Mouse (Mus musculus) adrenal gland, postnatal 25 days (tissue): ENCODE data around the gene Tgfbr3. TPM values are rescaled to one million over a fixed set of nuclear protein-coding genes. Genes with fewer than 3 reads are reported as not detected.

Experiments
- DNase-seq: peaks from one replicate; pipeline ENCODE4 v3.0.0; 2021; ENCODE audit warnings: mixed read lengths
- long read RNA-seq: library from polyadenylated mRNA; stranded (forward); transcript quantifications from one replicate; pipeline ENCODE4 v2.0.0, GENCODE M21; 2021
- total RNA-seq: library from RNA; stranded (reverse); gene quantifications from 2 replicates; pipeline ENCODE4 v1.2.3, GENCODE M21; 2021

The Tgfbr3 gene
- 192 and 326 TPM in 2 replicates for total RNA-seq
- long read RNA-seq, full-length matches to known transcripts: 4 of 56 reads
- long read RNA-seq, partial matches to known transcripts: 16 of 56 reads
- long read RNA-seq, other reads (novel, unspliced or antisense): 36 of 56 reads

GRCm38 (mm10) chr5:107289234-107289764 lies at the start of gene Tgfbr3:
TSS of gene Tgfbr3 (minus strand) at chr5:107289629.
- peak; percentile 95 for DNase-seq

DNA sequence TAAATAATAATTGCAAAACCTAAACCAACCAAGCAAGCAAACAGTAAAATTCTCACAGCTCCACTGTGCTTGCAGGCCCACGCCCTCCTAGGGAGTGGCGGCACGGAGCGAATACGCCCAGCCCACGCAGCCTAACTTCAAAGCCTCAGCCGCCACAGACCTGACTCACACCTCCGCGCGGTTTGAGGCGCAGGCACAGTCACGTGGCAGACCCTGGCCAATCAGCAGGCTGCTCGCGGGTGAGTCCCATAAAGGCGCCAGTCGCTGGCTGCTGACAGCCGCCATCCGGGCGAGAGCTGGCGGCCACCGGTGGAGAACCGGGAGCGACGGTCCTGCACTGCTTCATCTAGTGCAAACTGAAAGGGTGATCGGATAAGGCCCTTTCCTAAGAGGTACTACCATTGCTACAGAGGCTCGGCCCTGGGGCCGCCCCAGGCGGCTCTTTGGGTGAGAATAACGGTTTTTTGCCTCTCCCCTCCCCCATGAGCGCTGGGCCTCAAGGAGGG lies 41.5 kb upstream of the Tgfbr3 start, which contains the start of gene Brdt:
Brdt (plus strand) TSS at position 244 of the 506 bp plus-strand sequence.
- no peak for DNase-seq

DNA sequence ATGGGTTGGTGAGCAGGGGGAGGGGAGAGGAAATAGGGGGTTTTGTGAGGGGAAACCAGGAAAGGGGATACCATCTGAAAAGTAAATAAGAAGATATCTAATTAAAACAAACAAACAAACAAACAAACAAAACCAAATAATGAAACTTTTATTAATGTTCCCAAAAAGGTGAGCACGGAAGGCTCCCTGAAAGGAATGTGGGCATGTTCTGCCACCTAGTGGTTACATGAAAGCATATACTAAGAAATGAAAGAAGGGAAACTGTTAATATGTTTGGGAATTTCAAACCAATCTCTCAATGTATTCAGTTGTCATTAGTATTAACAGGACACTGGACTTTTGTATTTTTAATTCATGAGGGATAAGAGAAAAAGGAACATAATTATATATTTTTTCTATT lies 31.3 kb upstream of the Tgfbr3 start:
- no peak for DNase-seq

- peak; percentile 41 for DNase-seq
These were observed 27.7 kb upstream of the Tgfbr3 start for GRCm38 (mm10) chr5:107317141-107317540.

DNA sequence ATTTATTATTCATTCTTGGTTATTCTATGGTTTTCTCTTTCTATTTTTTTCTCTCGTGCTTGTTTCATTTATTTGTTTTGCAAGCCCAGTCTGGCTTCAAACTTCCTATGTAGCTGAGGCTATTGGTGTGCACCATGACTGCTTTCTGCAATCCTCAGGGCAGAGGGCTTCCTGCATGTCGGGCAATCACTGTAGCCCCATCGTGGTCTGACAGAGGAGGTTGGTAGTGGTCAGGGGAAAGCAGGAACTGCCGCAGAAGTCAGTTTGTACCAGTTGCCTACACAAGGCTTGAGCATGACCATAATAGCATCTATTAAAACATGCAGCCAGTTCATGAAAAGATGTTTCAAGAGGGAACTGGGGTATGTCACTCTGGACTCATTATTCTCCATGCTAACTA lies 18.0 kb upstream of the Tgfbr3 start:
- no peak for DNase-seq

GRCm38 (mm10) chr5:107304117-107304825 lies 14.8 kb upstream of the Tgfbr3 start:
- no peak for DNase-seq

DNA sequence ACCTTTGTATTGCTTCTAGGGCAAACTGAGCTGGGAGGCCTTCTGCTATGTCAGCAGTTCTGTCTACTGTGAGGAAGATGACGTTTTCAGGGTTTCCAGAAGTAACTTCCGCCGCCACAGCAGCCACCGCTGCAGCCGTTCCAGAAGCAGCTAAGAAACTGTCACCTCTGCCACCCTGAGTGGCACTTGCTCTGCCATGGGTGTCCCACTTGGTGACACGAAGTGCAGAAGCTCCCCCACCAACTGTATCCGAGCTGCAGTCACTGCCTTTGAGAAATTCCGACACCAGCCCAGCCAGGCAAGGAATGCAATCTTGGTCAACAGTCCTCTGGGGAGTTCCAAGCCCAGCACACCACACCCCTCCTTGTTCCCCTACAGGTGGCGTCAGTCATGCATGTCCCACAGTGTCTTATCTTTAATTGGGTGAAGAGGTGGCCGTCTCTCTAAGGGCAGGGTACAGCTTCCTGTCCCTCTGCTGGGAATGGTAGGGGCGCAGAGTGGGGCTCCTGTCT lies 14.0 kb upstream of the Tgfbr3 start:
- DNase-seq: no peak

GRCm38 (mm10) chr5:107298854-107299253 lies 9.4 kb upstream of the Tgfbr3 start:
- no peak for DNase-seq

- no peak for DNase-seq
These were observed 7.3 kb upstream of the Tgfbr3 start for GRCm38 (mm10) chr5:107296512-107297322.

GRCm38 (mm10) chr5:107295817-107296511 lies 6.5 kb upstream of the Tgfbr3 start:
- peak; percentile 45 for DNase-seq

DNA sequence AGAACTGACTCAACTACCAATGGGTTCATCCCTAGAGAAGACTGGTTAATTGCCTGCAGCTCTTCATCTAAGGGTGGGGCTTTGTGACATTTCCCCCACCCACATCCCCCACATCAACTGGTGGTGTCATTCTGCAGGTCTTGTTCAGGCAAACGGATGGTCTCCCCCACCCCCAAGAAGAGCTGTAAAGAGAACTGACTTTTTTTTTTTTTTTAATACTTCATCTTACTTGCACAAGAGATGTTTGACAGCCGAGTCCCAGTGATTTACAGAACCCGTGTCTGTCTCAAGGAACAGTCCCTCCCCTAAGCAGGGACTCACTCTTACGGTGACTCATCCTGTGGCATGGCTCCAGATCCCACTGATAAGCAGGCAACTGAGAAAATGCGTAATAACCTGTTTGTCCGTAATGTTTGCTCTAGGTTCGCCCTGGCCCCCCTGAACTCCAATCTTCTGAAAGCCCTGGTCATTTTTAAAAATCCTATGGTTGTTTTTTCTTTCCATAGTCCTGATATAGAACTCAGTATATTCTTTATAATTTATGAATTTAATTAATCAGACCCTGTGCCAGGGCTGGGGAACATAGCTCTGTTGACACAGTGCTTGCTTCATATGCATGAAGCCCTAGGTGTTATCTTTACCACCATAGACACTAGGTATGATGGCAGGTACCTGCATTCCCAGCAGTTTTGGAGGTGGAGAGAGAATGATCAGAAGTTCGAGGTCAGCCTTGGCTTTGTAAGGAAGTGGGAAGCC lies 5.8 kb upstream of the Tgfbr3 start:
- DNase-seq: peak; percentile 96

DNA sequence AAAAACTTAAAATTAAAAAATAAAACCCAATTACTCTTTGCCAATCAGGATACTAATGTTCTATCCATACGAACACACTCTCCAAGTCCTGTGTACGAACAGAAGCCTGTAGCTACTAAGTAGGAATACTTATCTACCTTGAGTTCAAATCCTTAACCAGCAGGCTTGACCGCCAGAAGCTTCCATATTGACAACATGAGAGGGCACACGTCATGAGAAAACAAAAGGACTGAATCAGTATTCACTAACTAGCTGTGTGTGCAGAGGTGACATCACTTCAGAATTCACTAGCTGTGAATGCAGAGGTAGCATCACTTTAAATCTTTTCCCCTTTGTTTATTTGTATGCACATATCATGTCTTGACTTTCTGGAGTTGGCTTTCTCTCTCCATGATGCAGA lies 4.6 kb upstream of the Tgfbr3 start:
- no peak for DNase-seq

GRCm38 (mm10) chr5:107289986-107290385 lies 557 bp upstream of the Tgfbr3 start:
- DNase-seq: no peak

DNA sequence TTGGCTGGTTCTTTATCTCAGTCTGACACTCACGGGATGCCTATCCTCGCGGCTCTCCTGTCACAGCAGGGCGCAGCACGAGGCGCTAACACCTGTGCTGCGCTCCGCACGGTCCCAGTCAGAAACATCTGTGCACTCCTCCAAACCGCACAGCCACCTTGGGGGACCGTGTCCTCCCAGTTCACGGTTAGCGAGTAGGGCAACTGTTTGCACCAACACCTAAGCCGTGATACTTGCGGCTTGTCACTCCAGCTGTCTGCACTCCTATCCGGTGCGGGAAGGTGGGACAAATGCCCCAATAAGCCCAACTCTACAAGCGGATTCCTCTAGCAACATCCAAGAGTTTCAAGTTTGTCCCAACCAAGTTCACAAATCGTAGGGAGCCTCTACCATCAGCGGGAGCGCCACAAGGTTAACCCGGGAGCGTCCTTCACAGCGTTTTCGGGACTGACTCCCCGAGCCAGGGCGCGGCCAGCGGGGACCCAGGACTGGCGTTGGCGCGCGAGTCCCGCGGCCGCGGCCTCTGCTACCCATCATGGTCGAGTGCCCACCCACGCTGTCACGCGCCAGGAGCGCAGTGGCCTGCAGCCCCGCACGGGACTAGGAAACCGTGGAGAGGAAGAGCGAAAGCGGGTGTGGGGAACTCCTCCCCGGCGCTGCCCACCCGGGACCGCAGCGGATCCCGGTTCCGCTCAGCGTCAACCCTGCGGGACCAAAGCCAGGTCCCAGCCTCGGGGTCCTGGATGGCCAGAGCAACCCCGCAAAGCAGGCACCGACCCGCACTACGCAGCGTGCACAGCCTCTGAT lies 799 bp downstream of the Tgfbr3 start:
- peak; percentile 56 for DNase-seq

GRCm38 (mm10) chr5:107287908-107288267 lies 1.5 kb downstream of the Tgfbr3 start:
- no peak for DNase-seq

- DNase-seq: peak; percentile 87
These were observed 2.0 kb downstream of the Tgfbr3 start for GRCm38 (mm10) chr5:107287254-107287907.

GRCm38 (mm10) chr5:107285563-107285962 lies 3.9 kb downstream of the Tgfbr3 start:
- no peak for DNase-seq

DNA sequence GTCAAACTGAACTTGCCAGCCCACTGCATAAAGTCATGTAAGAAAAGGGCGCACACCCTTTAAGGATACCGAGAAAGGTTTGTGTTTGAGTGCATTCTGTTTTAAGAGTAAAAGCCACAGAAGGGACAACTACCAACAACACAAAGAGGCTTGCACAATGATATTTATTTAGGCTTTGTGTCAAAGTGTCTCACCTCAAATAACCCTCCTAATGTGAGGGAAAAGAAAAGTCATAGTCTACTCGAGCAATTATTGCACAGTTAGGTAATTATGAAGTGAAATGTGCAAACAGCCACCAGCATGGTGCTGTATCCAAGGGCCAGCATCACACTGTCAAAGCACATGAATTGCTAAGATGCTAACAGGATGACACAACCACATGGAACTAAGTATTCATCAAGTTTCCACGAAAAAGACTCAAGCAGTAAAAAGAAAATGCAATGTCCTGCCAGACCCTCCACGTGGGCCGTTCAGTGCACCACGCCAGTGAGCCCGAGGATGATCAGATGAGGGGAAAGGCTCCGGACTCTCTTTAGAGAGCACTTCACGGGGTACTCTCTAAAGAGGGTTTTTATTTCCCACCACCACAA lies 5.4 kb downstream of the Tgfbr3 start:
- DNase-seq: no peak

- DNase-seq: no peak
These were observed 6.7 kb downstream of the Tgfbr3 start for GRCm38 (mm10) chr5:107282561-107283307.
